Mouse (Mus musculus): ENCODE measurements around the gene Cic.

DNA sequence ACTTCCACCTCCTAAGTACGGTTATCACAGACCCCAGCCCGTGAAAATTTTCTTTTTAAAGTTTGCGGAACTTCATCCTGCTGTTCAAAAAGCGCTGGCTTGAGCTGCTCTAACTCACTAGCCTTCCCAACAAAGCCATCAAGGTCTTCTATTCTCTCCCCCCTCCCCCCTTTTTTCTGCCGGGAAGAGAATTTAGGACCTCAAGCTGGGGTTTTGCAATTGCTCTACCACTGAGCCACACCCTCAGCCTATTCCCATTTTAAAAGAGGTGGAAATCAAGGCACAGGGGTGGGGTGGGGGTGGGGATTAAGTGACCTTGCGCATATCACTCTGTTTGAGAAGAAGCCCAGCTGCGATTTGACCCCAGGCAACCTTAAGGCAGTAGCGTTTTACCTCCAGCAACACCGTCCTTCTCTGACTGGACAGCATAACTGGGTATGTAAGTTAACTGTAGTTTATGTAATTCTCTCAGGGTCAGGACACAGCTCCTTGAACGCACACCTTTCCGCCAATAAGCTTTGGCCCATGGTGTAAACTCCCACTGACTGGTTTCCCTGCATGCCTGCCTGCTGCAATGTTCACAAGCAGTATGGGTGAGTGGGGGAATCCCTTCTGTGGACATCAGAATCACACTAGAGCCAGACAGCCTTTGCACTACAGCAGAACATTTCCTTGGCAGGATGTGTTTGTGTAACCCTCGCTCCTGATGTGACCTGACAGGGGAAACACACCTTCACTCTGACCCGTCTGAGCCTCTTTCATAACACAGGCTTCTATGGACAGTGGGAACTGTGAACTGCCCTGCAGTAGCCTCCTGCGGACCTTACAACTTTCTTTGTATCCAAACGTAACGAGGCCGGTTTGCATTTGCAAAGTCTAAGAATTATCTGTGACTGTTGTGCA lies 3.3 kb upstream of the Cic start:
- TF ChIP-seq GATA1 (IDR thresholded peaks at IDR 0.05; ENCODE audit: low read length): no peak
- TF ChIP-seq TAL1 (IDR thresholded peaks at IDR 0.05; ENCODE audit: low read length): no peak

All from erythroblast, embryonic 14.5 days (primary cell).